Mouse (Mus musculus) small intestine, adult 2 months (tissue): ENCODE data around the gene Gm11733. TPM values are rescaled to one million over a fixed set of nuclear protein-coding genes. Genes with fewer than 3 reads are reported as not detected.

Experiments used
- H3K27ac ChIP-seq: fragments of 200-500 bp; 2 replicates; pipeline ENCODE4 v1.5.1; 2012; ENCODE audit warnings: low read depth, low read length, control low read depth, inconsistent platforms; ENCODE audit not compliant: insufficient read depth
- H3K27me3 ChIP-seq: fragments of 200-500 bp; 2 replicates; pipeline ENCODE4 v1.6.1; 2012; ENCODE audit warnings: mild to moderate bottlenecking, moderate library complexity, low read length, inconsistent platforms; ENCODE audit not compliant: control insufficient read depth, insufficient read depth
- H3K36me3 ChIP-seq: fragments of 200-500 bp; 2 replicates; pipeline ENCODE4 v1.6.1; 2012; ENCODE audit warnings: mild to moderate bottlenecking, low read length, control low read depth, inconsistent platforms; ENCODE audit not compliant: control insufficient read depth, insufficient read depth
- H3K4me1 ChIP-seq: fragments of 200-500 bp; 2 replicates; pipeline ENCODE4 v1.6.1; 2012; ENCODE audit warnings: low read length, inconsistent platforms, mixed read lengths; ENCODE audit not compliant: control insufficient read depth, insufficient read depth, insufficient read length
- H3K4me3 ChIP-seq: fragments of 200-500 bp; 2 replicates; pipeline ENCODE4 v1.5.1; 2012; ENCODE audit warnings: low read depth, mild to moderate bottlenecking, control low read depth, inconsistent platforms, low read length, moderate library complexity
- CTCF ChIP-seq: fragments of 200-500 bp; IDR thresholded peaks from 2 replicates; pipeline ENCODE4 v1.5.1; 2012; ENCODE audit warnings: low read depth, mild to moderate bottlenecking, control low read depth, inconsistent platforms, low read length, moderate library complexity, mixed read lengths; ENCODE audit not compliant: insufficient replicate concordance, insufficient read length; ENCODE audit errors: extremely low read depth
- POLR2A ChIP-seq: fragments of 200-500 bp; IDR thresholded peaks from 2 replicates; pipeline ENCODE4 v1.6.1; 2012; ENCODE audit warnings: low read depth, mild to moderate bottlenecking, control low read depth, inconsistent platforms, low read length, moderate library complexity
- whole genome bisulfite sequencing: fragments of 180-500 bp; shearing (Covaris S2); methylation state at CpG from one replicate; pipeline ENCODE4 v1.1.7; 2018; 5-methylcytosine and 5-hydroxymethylcytosine counted together
- polyA plus RNA-seq: library from polyadenylated mRNA; depleted of rRNA; stranded (reverse); fragments of >200 nt; gene quantifications from 2 replicates; pipeline ENCODE4 v1.2.3, GENCODE M21; 2012

Gm11733 gene
- polyA plus RNA-seq, 1 experiment, result not detected

- Histone ChIP-seq H3K27ac (no peak overlapping the region), H3K27me3 (no peaks in the 10 kb centered on the region), H3K36me3 (no peaks in the 10 kb centered on the region), H3K4me3 (no peak overlapping the region), H3K4me1 (no peaks in the 10 kb centered on the region)
- TF ChIP-seq POLR2A (no peak), CTCF (no peak)
- 52% methylated on average over 4 of the region's 4 CpGs for WGBS
Observed at GRCm38 (mm10) chr11:117496812-117497211, 12.6 kb downstream of the Gm11733 start.

GRCm38 (mm10) chr11:117497256-117498136, 13.3 kb downstream of the Gm11733 start:
- H3K27me3 ChIP-seq, result no peaks in the 10 kb centered on the region
- no peak overlapping the region for H3K27ac ChIP-seq
- H3K4me3 ChIP-seq, result no peak overlapping the region
- H3K4me1 ChIP-seq, result no peaks in the 10 kb centered on the region
- no peaks in the 10 kb centered on the region for H3K36me3 ChIP-seq
- WGBS, result 18% methylated on average over 16 of the region's 16 CpGs
- TF ChIP-seq POLR2A, result no peak
- TF ChIP-seq CTCF, result no peak

GRCm38 (mm10) chr11:117498137-117498511, 14.0 kb downstream of the Gm11733 start:
- Histone ChIP-seq H3K4me3 (no peak overlapping the region), H3K27me3 (no peaks in the 10 kb centered on the region), H3K4me1 (no peaks in the 10 kb centered on the region), H3K36me3 (no peaks in the 10 kb centered on the region), H3K27ac (no peak overlapping the region)
- WGBS, result 70% methylated on average over 1 of the region's 1 CpGs
- TF ChIP-seq CTCF (no peak), POLR2A (no peak)

DNA sequence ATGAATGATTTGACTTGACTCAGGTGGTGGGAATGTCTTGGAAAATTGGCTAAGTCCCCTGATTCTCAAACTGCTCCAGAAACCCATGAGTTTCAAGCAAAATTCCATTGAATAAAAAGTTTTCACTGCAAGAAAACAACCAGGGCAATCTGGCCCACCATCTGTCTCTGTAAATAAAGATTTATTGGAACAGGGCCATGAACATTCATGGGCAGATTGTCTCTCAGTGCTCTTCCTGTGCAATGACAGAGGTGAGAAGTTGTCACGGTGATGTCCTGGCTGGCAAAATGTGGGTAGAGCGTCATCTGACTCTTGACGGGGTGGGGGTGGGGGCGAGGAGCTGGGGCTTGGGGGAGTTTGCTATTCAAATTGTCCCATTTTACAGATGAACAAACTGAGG, 24.8 kb downstream of the Gm11733 start:
- 96% methylated on average over 4 of the region's 4 CpGs for WGBS
- Histone ChIP-seq H3K27ac (no peak overlapping the region), H3K4me1 (no peaks in the 10 kb centered on the region), H3K36me3 (no peaks in the 10 kb centered on the region), H3K27me3 (no peaks in the 10 kb centered on the region), H3K4me3 (no peak overlapping the region)
- no peak for TF ChIP-seq CTCF
- TF ChIP-seq POLR2A, result no peak

- WGBS, result 89% methylated on average over 10 of the region's 10 CpGs
- no peak for TF ChIP-seq CTCF
- no peak for TF ChIP-seq POLR2A
- Histone ChIP-seq H3K4me3 (no peak overlapping the region), H3K27ac (no peak overlapping the region), H3K27me3 (no peaks in the 10 kb centered on the region), H3K4me1 (no peaks in the 10 kb centered on the region), H3K36me3 (no peaks in the 10 kb centered on the region)
Observed at GRCm38 (mm10) chr11:117515718-117516421, 31.7 kb downstream of the Gm11733 start.

DNA sequence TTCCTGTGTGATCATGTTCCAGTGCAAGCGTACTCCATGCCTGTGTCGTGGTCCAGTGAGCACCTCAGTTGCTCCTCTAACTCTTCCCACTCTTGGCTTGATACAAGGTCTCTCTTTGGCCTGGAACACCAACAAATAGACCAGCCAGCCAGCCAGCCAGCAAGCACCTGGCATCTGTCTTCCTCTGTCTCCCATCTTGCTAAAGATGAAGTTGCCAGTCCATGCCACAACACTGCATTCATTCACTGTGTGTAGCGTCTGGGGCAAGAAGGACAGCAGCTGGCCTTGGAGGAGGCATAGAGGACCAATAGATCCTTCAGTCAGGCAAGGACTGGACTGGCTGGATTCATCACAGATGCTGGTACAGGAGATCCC, 32.2 kb downstream of the Gm11733 start:
- Histone ChIP-seq H3K4me1 (no peaks in the 10 kb centered on the region), H3K27ac (no peak overlapping the region), H3K4me3 (no peak overlapping the region), H3K36me3 (no peaks in the 10 kb centered on the region), H3K27me3 (no peaks in the 10 kb centered on the region)
- no peak for TF ChIP-seq CTCF
- TF ChIP-seq POLR2A, result no peak
- WGBS, result 83% methylated on average over 3 of the region's 3 CpGs
